Mouse (Mus musculus): Measurements from ENCODE around the gene Gm10260. TPM values are rescaled to one million over a fixed set of nuclear protein-coding genes. Genes with fewer than 3 reads are reported as not detected.
A peak's percentile ranks its signal among the peaks of the same experiment; 100 is the strongest.

Gene Gm10260
- polyA plus RNA-seq, 1 experiment from 2014 or later, result 7.2 TPM

- Histone ChIP-seq H3K4me2 (no peak overlapping the region), H3K4me3 (replicated peaks) (no peak overlapping the region), H3K36me3 (no peaks in the 10 kb centered on the region), H3K9ac (peak overlapping the region; percentile 44; the same call in 1 of the 2 replicates), H3K4me1 (replicated peaks) (peaks cover 63% of the 10 kb centered on the region), H3K9me3 (replicated peaks) (no peaks in the 10 kb centered on the region), H3K27me3 (no peaks in the 10 kb centered on the region), H3K27ac (peak overlapping the region; percentile 98)
- DNase-seq, result no peak
- WGBS (ENCODE audit: insufficient replicate concordance), result 29% methylated on average over 7 of the region's 7 CpGs
- ATAC-seq (ENCODE audit: low read depth), result no peak
Observed at GRCm38 (mm10) chr13:97782063-97782462, 21.6 kb upstream of the Gm10260 start.

- peak overlapping the region; percentile 98 for H3K27ac ChIP-seq
- DNase-seq (no peak), ATAC-seq (ENCODE audit: low read depth) (no peak)
- peaks cover 67% of the 10 kb centered on the region for H3K4me1 ChIP-seq (replicated peaks)
- no peaks in the 10 kb centered on the region for H3K27me3 ChIP-seq
- H3K4me2 ChIP-seq, result no peak overlapping the region
- H3K9me3 ChIP-seq (replicated peaks), result no peaks in the 10 kb centered on the region
- 79% methylated on average over 7 of the region's 7 CpGs for WGBS (ENCODE audit: insufficient replicate concordance)
- H3K36me3 ChIP-seq, result no peaks in the 10 kb centered on the region
- peak overlapping the region; percentile 44; the same call in 1 of the 2 replicates for H3K9ac ChIP-seq
- no peak overlapping the region for H3K4me3 ChIP-seq (replicated peaks)
Observed at GRCm38 (mm10) chr13:97781637-97782036, 21.2 kb upstream of the Gm10260 start.

- ATAC-seq (ENCODE audit: low read depth) (no peak), DNase-seq (no peak)
- Histone ChIP-seq H3K36me3 (no peaks in the 10 kb centered on the region), H3K9ac (peak overlapping the region; percentile 42), H3K27ac (peak overlapping the region; percentile 98), H3K9me3 (replicated peaks) (no peaks in the 10 kb centered on the region), H3K4me1 (replicated peaks) (peaks cover 78% of the 10 kb centered on the region), H3K27me3 (no peaks in the 10 kb centered on the region), H3K4me2 (no peak overlapping the region), H3K4me3 (replicated peaks) (no peak overlapping the region)
- 37% methylated on average over 2 of the region's 2 CpGs for WGBS (ENCODE audit: insufficient replicate concordance)
Observed at GRCm38 (mm10) chr13:97780556-97780955, 20.1 kb upstream of the Gm10260 start.

- no peak for ATAC-seq (ENCODE audit: low read depth)
- H3K36me3 ChIP-seq, result no peaks in the 10 kb centered on the region
- DNase-seq, result no peak
- peaks cover 83% of the 10 kb centered on the region for H3K4me1 ChIP-seq (replicated peaks)
- peak overlapping the region; percentile 98 for H3K27ac ChIP-seq
- no peaks in the 10 kb centered on the region for H3K27me3 ChIP-seq
- H3K9me3 ChIP-seq (replicated peaks), result no peaks in the 10 kb centered on the region
- peak overlapping the region; percentile 63 for H3K4me2 ChIP-seq
- 46% methylated on average over 8 of the region's 8 CpGs for WGBS (ENCODE audit: insufficient replicate concordance)
- H3K9ac ChIP-seq, result peak overlapping the region; percentile 53
- no peak overlapping the region for H3K4me3 ChIP-seq (replicated peaks)
Observed at GRCm38 (mm10) chr13:97779657-97780445, 19.4 kb upstream of the Gm10260 start.

GRCm38 (mm10) chr13:97778698-97779194 is 18.3 kb upstream of the Gm10260 start:
- H3K4me3 ChIP-seq (replicated peaks), result peak overlapping the region; percentile 33
- ATAC-seq (ENCODE audit: low read depth), result peak; percentile 94
- H3K4me2 ChIP-seq, result peak overlapping the region; percentile 63
- H3K9me3 ChIP-seq (replicated peaks), result no peaks in the 10 kb centered on the region
- H3K36me3 ChIP-seq, result no peaks in the 10 kb centered on the region
- WGBS (ENCODE audit: insufficient replicate concordance), result 21% methylated on average over 5 of the region's 5 CpGs
- H3K27me3 ChIP-seq, result no peaks in the 10 kb centered on the region
- DNase-seq, result peak; percentile 74
- peaks cover 80% of the 10 kb centered on the region for H3K4me1 ChIP-seq (replicated peaks)
- peak overlapping the region; percentile 53 for H3K9ac ChIP-seq
- H3K27ac ChIP-seq, result peak overlapping the region; percentile 98

- no peaks in the 10 kb centered on the region for H3K9me3 ChIP-seq (replicated peaks)
- ATAC-seq (ENCODE audit: low read depth) (0 out of 2 replicates have a peak, but pooled peaks have one; percentile 19), DNase-seq (no peak)
- H3K27me3 ChIP-seq, result no peaks in the 10 kb centered on the region
- H3K4me2 ChIP-seq, result peak overlapping the region; percentile 29
- no peaks in the 10 kb centered on the region for H3K36me3 ChIP-seq
- peak overlapping the region; percentile 6; the same call in 1 of the 2 replicates for H3K4me3 ChIP-seq (replicated peaks)
- H3K9ac ChIP-seq, result peak overlapping the region; percentile 46; the same call in 1 of the 2 replicates
- 51% methylated on average over 2 of the region's 2 CpGs for WGBS (ENCODE audit: insufficient replicate concordance)
- H3K27ac ChIP-seq, result peak overlapping the region; percentile 72
- peaks cover 75% of the 10 kb centered on the region for H3K4me1 ChIP-seq (replicated peaks)
Observed at GRCm38 (mm10) chr13:97777667-97778066, 17.2 kb upstream of the Gm10260 start.

GRCm38 (mm10) chr13:97776702-97777101 is 16.3 kb upstream of the Gm10260 start:
- Histone ChIP-seq H3K4me1 (replicated peaks) (peaks cover 65% of the 10 kb centered on the region), H3K36me3 (no peaks in the 10 kb centered on the region), H3K9me3 (replicated peaks) (no peaks in the 10 kb centered on the region), H3K4me3 (replicated peaks) (no peak overlapping the region), H3K27me3 (no peaks in the 10 kb centered on the region), H3K27ac (peak overlapping the region; percentile 72), H3K9ac (peak overlapping the region; percentile 46; the same call in 1 of the 2 replicates), H3K4me2 (no peak overlapping the region)
- ATAC-seq (ENCODE audit: low read depth) (no peak), DNase-seq (no peak)
- WGBS (ENCODE audit: insufficient replicate concordance), result 82% methylated on average over 3 of the region's 3 CpGs

- peaks cover 57% of the 10 kb centered on the region for H3K4me1 ChIP-seq (replicated peaks)
- WGBS (ENCODE audit: insufficient replicate concordance), result 40% methylated on average over 8 of the region's 8 CpGs
Observed at GRCm38 (mm10) chr13:97775907-97776306, 15.5 kb upstream of the Gm10260 start.

GRCm38 (mm10) chr13:97774740-97775425 is 14.5 kb upstream of the Gm10260 start:
- Histone ChIP-seq H3K27me3 (no peaks in the 10 kb centered on the region), H3K4me2 (no peak overlapping the region), H3K9ac (no peak overlapping the region), H3K36me3 (no peaks in the 10 kb centered on the region), H3K27ac (no peak overlapping the region), H3K9me3 (replicated peaks) (no peaks in the 10 kb centered on the region), H3K4me3 (replicated peaks) (no peak overlapping the region), H3K4me1 (replicated peaks) (peaks cover 47% of the 10 kb centered on the region)
- no peak for DNase-seq
- WGBS (ENCODE audit: insufficient replicate concordance), result 77% methylated on average over 10 of the region's 10 CpGs
- no peak for ATAC-seq (ENCODE audit: low read depth)

More at GRCm38 (mm10) chr13:97775907-97776306, 15.5 kb upstream of the Gm10260 start:
- H3K27ac ChIP-seq, result no peak overlapping the region; the same call in 1 of the 2 replicates
- no peak overlapping the region for H3K4me3 ChIP-seq (replicated peaks)
- H3K27me3 ChIP-seq, result no peaks in the 10 kb centered on the region
- DNase-seq, result no peak
- no peak for ATAC-seq (ENCODE audit: low read depth)
- no peak overlapping the region for H3K4me2 ChIP-seq
- no peaks in the 10 kb centered on the region for H3K36me3 ChIP-seq
- no peak overlapping the region for H3K9ac ChIP-seq
- H3K9me3 ChIP-seq (replicated peaks), result no peaks in the 10 kb centered on the region

GRCm38 (mm10) chr13:97769205-97769604 is 8.8 kb upstream of the Gm10260 start:
- Histone ChIP-seq H3K9me3 (replicated peaks) (no peaks in the 10 kb centered on the region), H3K4me3 (replicated peaks) (no peak overlapping the region), H3K27ac (no peak overlapping the region), H3K4me2 (no peak overlapping the region), H3K27me3 (no peaks in the 10 kb centered on the region), H3K4me1 (replicated peaks) (peaks cover 39% of the 10 kb centered on the region), H3K36me3 (no peaks in the 10 kb centered on the region), H3K9ac (no peak overlapping the region)
- ATAC-seq (ENCODE audit: low read depth) (no peak), DNase-seq (no peak)
- WGBS (ENCODE audit: insufficient replicate concordance), result 88% methylated on average over 3 of the region's 3 CpGs

GRCm38 (mm10) chr13:97768803-97769202 is 8.4 kb upstream of the Gm10260 start:
- Histone ChIP-seq H3K27ac (no peak overlapping the region), H3K4me1 (replicated peaks) (peaks cover 42% of the 10 kb centered on the region), H3K9me3 (replicated peaks) (no peaks in the 10 kb centered on the region), H3K36me3 (no peaks in the 10 kb centered on the region), H3K4me2 (no peak overlapping the region), H3K27me3 (no peaks in the 10 kb centered on the region), H3K9ac (no peak overlapping the region), H3K4me3 (replicated peaks) (no peak overlapping the region)
- no peak for ATAC-seq (ENCODE audit: low read depth)
- DNase-seq, result no peak
- 80% methylated on average over 3 of the region's 3 CpGs for WGBS (ENCODE audit: insufficient replicate concordance)
